Mouse (Mus musculus) T-cell, adult 2 months (primary cell): Measurements from ENCODE around the gene Phf5a.
"Not testable (repeated sequence)": the region's sequence is repeated elsewhere in the genome, so short reads cannot be mapped to it uniquely, and the experiment has no call there.

Source experiments
- DNase-seq: peaks from one replicate; pipeline ENCODE4 v3.0.0; 2022; ENCODE audit warnings: low spot score

The Phf5a gene

GRCm38 (mm10) chr15:81871604-81872261 lies at the start of gene Phf5a:
Phf5a (minus strand) TSS chr15:81871911.
- DNase-seq: peak; percentile 85

DNA sequence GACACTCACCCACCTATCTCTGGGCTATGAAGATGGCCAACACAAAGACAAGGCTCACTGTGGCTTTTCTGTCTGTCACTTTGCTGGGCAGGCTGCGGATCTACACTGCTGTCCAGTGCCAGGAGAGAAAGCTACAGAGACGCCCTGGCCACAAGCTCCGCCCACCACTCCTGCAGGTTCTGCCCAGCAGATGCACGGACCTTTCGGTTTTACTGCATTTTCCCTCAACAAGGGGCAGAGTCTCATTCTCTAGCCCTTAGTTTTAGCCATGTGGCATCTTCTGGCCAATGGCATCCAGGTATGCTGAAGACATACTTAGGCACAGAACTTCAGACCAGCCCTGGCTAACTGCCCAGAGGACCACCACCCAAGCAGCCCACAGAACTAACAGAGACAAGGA lies 49.5 kb upstream of the Phf5a start:
- DNase-seq: no peak

- no peak for DNase-seq
Measured at GRCm38 (mm10) chr15:81920546-81921217, 49.0 kb upstream of the Phf5a start.

GRCm38 (mm10) chr15:81919062-81919461 lies 47.4 kb upstream of the Phf5a start:
- DNase-seq: no peak

DNA sequence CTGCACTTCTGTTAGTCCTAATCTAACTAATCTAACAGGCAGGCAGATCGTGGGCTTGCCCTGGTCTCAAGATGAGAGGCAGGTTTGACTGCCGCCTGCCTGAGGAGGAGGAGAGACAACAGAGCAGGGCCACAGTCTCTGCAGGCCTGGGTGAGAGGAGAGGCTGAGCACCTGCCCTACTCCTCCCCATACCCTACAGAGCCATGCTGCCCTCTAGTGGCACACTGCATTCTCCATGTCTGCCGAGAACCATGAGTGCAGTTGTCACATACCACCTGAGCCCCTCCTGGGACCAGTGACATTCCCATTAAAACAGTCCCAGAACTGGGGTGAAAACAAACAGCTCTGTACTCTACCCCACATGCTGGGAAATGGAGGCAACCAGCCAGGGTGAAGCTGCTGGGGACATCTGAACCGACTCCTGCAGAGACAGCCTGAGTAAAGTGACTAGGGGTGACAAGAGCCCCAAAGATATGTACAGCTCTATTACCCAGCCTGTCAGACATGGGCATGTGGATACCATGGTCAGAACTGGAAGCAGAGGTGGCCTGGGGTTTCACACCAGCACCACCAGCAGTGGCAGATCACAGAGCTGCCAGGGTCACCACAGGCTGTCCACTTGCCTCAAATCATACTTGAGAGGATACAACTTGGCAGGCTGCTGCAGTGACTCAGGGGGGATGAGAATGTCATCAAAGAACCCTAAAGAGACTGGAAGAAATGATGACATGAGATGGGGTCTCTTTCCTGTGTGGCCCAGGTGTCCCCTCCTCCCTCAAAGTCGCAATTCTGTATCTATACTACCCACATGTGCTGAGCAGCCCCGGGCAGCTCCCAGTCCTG lies 46.1 kb upstream of the Phf5a start:
- DNase-seq: peak; percentile 58

GRCm38 (mm10) chr15:81917201-81917600 lies 45.5 kb upstream of the Phf5a start:
- DNase-seq: no peak

DNA sequence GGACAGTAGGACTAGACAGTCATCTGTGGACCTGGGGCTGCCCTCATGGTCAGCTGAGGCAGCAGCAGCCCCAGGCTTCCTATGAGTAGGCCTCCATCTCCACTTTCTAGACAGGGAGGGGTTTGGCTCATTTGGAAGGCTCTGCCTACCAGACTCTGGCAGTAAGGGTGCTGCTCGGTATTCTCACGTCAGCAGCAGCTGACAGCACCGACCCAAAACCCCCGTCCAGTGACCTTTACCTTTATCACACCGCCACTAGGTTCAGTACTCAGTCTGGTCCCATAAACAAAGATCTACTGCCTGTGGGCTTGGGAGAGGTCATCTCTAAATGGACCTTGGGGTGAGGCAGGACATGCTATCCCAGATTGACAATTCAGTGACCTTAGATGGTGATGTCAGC lies 44.0 kb upstream of the Phf5a start:
- DNase-seq: no peak

DNA sequence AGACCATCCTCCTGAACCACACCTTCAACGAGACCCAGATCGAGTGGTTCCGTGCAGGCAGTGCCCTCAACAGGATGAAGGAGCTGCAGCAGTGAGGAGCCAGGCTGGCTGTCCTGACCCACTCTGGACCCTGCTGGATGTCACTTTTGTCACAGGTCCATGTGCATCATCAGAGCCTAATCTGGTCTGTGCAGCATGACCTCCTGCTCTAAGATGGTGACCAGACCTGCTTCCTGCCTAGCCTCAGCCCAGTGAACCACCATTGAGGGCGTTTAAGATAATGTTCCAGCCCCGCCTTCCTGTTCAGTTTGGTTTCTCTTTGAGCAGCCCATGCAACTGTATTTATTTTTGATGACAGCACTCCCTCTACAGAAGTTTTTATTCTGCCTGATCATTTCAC lies 43.0 kb upstream of the Phf5a start:
- no peak for DNase-seq

GRCm38 (mm10) chr15:81912498-81912897 lies 40.8 kb upstream of the Phf5a start:
- DNase-seq: no peak

GRCm38 (mm10) chr15:81908767-81909166 lies 37.1 kb upstream of the Phf5a start:
- DNase-seq: not testable (repeated sequence)

- no peak for DNase-seq
Measured at GRCm38 (mm10) chr15:81907953-81908352, 36.2 kb upstream of the Phf5a start.

DNA sequence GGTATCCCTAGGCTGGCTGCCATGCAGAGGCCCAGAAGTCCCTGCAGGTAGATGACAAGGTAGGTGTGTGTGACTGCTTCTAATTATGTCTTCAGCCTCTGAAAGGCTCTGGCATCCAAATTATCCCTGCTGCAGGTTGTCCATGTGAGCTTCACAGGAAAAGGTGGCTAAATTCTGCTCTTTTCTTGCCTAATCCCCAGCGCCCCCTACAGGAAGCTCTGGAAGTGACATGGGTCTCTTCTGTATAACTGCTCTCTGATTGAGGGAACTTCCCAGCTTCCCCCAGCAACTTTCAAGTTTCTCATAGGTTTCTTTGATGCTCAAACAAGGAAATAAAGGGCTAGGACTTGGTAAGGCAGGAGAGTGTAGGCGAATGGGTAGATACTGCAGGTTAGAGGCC lies 33.2 kb upstream of the Phf5a start:
- DNase-seq: peak; percentile 71

GRCm38 (mm10) chr15:81898751-81899150 lies 27.0 kb upstream of the Phf5a start:
- no peak for DNase-seq

- no peak for DNase-seq
Measured at GRCm38 (mm10) chr15:81897607-81898285, 26.0 kb upstream of the Phf5a start.

- DNase-seq: no peak
Measured at GRCm38 (mm10) chr15:81896407-81896806, 24.7 kb upstream of the Phf5a start.

DNA sequence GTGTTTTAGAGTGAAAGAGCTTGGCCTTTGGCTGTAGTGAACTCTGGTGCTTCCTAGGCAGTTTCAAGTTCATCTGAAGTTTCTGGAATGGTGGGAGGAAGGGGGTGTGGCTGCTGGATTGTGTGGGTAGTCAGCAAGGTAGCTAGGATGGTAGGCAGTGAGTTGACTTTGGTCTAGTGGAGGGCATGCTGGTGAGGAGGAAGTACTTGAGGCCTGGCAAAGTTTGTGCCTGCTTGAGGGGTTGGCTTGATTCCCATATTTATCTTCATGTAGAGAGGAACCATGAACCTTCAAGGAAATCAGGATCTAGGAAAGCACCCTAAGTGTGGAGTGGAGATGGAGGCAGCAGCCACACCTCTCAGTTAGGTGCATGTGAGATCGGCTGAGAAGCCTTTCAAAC lies 22.3 kb upstream of the Phf5a start:
- no peak for DNase-seq

GRCm38 (mm10) chr15:81891822-81892580 lies 20.3 kb upstream of the Phf5a start:
- DNase-seq: no peak

DNA sequence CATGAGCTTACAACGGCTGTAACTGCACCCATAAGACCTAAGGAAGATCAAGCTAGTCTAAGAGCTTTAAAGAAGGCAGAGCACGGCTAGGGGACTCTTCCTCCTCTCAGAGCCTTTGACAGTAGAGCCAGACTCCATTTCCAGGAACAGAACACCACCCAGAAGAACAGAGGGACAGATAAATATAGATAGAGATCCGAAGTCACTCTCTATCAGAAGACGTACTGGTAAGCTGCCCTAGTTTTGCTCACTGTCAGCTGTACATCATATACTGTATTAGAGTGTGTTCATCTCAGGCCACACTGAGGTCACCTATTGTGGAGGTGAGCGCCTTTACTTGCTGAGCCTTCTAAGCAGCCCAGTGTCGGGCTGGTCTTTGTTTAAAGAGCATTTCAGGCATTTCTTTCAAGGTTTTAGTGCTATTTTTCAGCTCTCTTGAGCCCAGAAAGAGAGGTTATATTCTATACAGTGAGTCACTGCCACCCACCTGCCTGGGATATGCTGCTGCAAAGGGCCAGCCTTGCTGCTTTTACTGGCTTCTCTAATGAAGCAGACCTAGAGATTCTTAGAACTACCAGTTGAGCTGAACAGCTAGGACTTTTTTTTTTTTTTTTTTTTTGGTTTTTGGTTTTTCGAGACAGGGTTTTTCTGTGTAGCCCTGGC lies 19.6 kb upstream of the Phf5a start:
- DNase-seq: no peak

GRCm38 (mm10) chr15:81889175-81889574 lies 17.5 kb upstream of the Phf5a start:
- no peak for DNase-seq

DNA sequence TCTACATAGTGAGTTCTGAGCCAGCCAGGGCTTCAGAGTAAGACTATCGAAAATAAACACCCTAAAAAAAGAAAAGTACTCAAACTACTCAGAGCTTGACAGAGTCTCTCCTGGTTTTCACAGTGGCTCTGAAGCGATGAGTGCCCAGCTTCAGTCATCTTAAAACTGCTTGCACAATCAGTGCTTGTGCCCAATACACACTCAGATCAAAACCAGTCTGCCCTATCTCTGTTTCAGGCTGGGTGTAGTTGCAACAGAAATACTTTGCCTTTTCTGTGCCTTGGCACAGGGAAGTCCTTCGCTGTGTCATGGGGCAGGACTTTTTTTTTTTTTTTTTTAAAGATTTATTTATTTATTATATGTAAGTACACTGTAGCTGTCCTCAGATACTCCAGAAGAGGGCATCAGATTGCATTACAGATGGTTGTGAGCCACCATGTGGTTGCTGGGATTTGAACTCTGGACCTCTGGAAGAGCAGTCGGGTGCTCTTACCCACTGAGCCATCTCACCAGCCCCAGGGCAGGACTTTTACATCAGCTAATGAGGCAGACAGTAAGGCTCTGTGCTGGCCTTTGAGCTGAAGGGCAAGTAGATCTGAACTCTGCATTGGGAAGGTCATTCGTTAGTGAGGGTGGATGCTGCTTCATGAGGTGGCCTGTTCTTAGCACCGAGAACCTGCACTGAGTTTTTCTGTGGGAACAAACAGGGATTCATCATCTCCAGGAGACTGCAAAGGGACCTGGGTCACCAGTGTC lies 15.3 kb upstream of the Phf5a start:
- DNase-seq: no peak
